Mouse (Mus musculus): ENCODE data around the gene Uroc1. TPM values are rescaled to one million over a fixed set of nuclear protein-coding genes. Genes with fewer than 3 reads are reported as not detected.

The Uroc1 gene
- polyA plus RNA-seq, 1 experiment from 2014 or later, result not detected

DNA sequence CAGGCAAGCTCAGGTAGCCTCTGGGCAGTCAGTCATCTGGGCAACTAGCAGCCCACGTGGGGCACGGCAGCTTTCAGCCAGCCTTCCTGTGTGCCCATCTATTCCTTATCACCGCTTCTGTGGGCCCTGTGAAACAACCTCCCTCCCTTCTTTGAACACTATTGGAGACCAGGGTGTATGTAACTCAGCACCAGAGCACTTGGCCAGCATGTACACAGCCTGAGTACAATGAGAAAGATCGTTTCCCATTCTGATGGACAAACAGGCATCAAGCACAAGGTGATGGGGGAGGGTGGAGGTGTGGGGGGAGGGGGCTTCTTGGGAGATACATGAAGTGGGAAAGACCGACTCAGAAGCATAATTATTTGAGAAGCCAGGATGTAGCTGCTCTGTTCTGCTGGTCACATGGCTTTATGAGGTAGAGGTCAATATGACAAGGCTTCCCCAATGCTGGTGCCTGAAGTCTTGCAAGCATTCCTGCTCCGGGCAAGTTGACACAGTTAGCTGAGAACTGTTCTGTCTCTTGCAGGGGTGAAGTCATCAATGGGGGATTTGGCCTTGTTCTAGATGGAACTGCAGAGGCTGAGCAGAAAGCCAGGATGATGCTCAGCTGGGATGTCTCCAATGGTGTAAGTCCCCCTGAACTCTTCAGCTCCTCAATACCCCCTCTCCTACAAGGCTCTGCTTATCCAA, 28.0 kb downstream of the Uroc1 start:
- no peak overlapping the region for H3K9ac ChIP-seq
- H3K27me3 ChIP-seq, result no peaks in the 10 kb centered on the region
- WGBS, result 89% methylated on average over 6 of the region's 6 CpGs
- no peak for ATAC-seq (ENCODE audit: low FRiP score)
- H3K36me3 ChIP-seq, result no peaks in the 10 kb centered on the region
- no peaks in the 10 kb centered on the region; the same call in 1 of the 2 replicates for H3K4me1 ChIP-seq (replicated peaks)
- no peak overlapping the region for H3K4me3 ChIP-seq
- H3K4me2 ChIP-seq, result no peak overlapping the region
- no peaks in the 10 kb centered on the region for H3K9me3 ChIP-seq
- H3K27ac ChIP-seq, result no peak overlapping the region

GRCm38 (mm10) chr6:90363301-90363700, 30.2 kb downstream of the Uroc1 start:
- no peak overlapping the region for H3K9ac ChIP-seq
- no peaks in the 10 kb centered on the region for H3K9me3 ChIP-seq
- ATAC-seq (ENCODE audit: low FRiP score), result no peak
- H3K4me1 ChIP-seq (replicated peaks), result no peaks in the 10 kb centered on the region; the same call in 1 of the 2 replicates
- no peak overlapping the region for H3K4me3 ChIP-seq
- no peaks in the 10 kb centered on the region for H3K27me3 ChIP-seq
- WGBS, result 85% methylated on average over 5 of the region's 5 CpGs
- H3K4me2 ChIP-seq, result no peak overlapping the region
- no peaks in the 10 kb centered on the region for H3K36me3 ChIP-seq
- no peak overlapping the region for H3K27ac ChIP-seq

- Histone ChIP-seq H3K27ac (peak within 1 kb of the TSS; percentile 90), H3K9ac (peak within 1 kb of the TSS; percentile 95), H3K9me3 (no peaks in the 10 kb centered on the region), H3K4me2 (peak within 1 kb of the TSS; percentile 98), H3K36me3 (peaks cover 12% of the 10 kb centered on the region), H3K4me3 (peak within 1 kb of the TSS; percentile 84), H3K4me1 (replicated peaks) (peaks cover 30% of the 10 kb centered on the region), H3K27me3 (no peaks in the 10 kb centered on the region)
- WGBS, result 5% methylated on average over 41 of the region's 41 CpGs
- ATAC-seq (ENCODE audit: low FRiP score), result peak; percentile 98
These were observed 36.1 kb downstream of the Uroc1 start, which contains the start of gene Zxdc for GRCm38 (mm10) chr6:90368976-90369724. Gene Zxdc (plus strand): TSS chr6:90369492.

DNA sequence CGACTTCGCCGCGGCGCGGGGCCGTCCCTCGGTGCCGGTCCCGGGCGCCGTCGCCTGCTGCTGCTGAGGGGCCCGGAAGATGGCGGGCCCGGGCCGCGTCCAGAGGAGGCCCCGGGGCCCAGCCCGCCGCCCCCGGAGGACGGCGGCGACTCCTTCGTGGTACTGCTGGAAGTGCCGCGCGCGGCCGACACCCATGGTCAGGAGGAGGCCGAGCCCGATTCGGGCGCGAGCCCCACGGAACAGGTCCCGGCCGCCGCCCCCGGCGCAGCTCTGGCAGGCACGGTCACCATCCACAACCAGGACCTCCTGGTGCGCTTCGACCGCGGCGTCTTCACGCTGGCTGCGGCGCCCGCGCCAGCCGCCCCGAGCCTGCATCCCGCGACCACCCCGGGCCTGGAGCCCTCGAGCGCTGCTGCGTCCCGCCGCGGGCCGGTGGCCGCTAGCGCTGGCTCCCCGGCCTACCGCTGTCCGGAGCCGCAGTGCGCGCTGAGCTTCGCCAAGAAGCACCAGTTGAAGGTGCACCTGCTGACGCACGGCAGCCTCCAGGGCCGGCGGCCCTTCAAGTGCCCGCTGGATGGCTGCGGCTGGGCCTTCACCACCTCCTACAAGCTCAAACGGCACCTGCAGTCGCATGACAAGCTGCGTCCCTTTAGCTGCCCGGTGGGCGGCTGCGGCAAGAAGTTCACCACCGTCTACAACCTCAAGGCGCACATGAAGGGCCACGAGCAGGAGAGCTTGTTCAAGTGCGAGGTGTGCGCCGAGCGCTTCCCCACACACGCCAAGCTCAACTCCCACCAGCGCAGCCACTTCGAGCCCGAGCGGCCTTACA, 36.9 kb downstream of the Uroc1 start:
- peak; percentile 85 for ATAC-seq (ENCODE audit: low FRiP score)
- H3K9me3 ChIP-seq, result no peaks in the 10 kb centered on the region
- no peaks in the 10 kb centered on the region for H3K27me3 ChIP-seq
- H3K4me1 ChIP-seq (replicated peaks), result peaks cover 30% of the 10 kb centered on the region
- H3K36me3 ChIP-seq, result peaks cover 20% of the 10 kb centered on the region
- WGBS, result under 1% methylated on average over 89 of the region's 98 CpGs
- peak overlapping the region; percentile 90 for H3K27ac ChIP-seq
- H3K4me2 ChIP-seq, result peak overlapping the region; percentile 98
- H3K9ac ChIP-seq, result peak overlapping the region; percentile 95
- peak overlapping the region; percentile 84 for H3K4me3 ChIP-seq

DNA sequence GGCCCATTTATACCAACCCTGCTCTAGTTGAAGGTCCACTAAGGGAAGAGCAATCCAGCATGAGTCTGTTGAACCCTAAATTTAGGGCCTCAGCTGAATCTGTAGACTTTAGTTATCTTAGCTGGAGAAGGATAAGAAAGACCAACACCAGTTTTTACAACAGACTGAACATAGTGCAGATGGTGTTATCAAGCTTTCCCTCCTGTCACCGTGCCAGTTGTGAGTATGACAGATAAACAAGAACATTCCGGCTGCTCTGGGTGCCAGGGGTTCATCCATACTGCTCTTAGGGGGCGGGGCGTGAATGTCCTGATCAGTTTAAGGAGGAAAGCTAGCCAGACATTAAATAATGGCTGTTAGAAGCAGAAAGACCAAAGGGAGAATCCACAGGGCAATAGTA, 41.6 kb downstream of the Uroc1 start:
- 96% methylated on average over 4 of the region's 4 CpGs for WGBS
- no peak for ATAC-seq (ENCODE audit: low FRiP score)

DNA sequence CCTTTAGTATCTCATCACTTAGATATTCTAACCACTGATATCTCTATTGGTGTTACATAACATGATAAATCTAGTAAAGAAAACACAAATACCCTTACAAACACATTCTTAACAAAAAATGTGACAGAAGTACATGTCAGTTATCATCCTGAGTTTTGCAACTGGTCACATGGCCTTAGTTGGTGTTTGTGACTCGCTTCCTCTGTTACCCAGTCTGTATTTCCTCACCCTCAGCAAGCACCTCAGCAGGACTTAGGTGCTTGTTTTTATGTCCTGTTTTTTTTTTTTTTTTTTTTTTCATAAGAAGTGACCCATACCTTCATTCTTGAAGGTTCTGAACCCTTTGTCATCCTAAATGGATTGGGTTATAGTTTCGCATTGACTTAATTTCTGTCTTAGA, 44.6 kb downstream of the Uroc1 start:
- Histone ChIP-seq H3K4me3 (no peak overlapping the region), H3K9me3 (no peaks in the 10 kb centered on the region), H3K4me1 (replicated peaks) (peaks cover 6% of the 10 kb centered on the region), H3K27ac (no peak overlapping the region), H3K36me3 (peaks cover 95% of the 10 kb centered on the region), H3K27me3 (no peaks in the 10 kb centered on the region), H3K9ac (no peak overlapping the region), H3K4me2 (no peak overlapping the region)
- 94% methylated on average over 2 of the region's 2 CpGs for WGBS
- ATAC-seq (ENCODE audit: low FRiP score), result no peak

More for the DNA sequence above, 41.6 kb downstream of the Uroc1 start:
- Histone ChIP-seq H3K27me3 (no peaks in the 10 kb centered on the region), H3K4me2 (no peak overlapping the region), H3K36me3 (peaks cover 64% of the 10 kb centered on the region), H3K4me1 (replicated peaks) (peaks cover 27% of the 10 kb centered on the region), H3K27ac (no peak overlapping the region), H3K4me3 (no peak overlapping the region), H3K9ac (no peak overlapping the region), H3K9me3 (no peaks in the 10 kb centered on the region)

GRCm38 (mm10) chr6:90381465-90381864, 48.4 kb downstream of the Uroc1 start:
- Histone ChIP-seq H3K36me3 (peaks cover 95% of the 10 kb centered on the region), H3K4me2 (no peak overlapping the region), H3K9ac (no peak overlapping the region), H3K4me3 (no peak overlapping the region), H3K9me3 (no peaks in the 10 kb centered on the region), H3K4me1 (replicated peaks) (no peaks in the 10 kb centered on the region), H3K27me3 (no peaks in the 10 kb centered on the region), H3K27ac (no peak overlapping the region)
- WGBS, result 91% methylated on average over 2 of the region's 2 CpGs
- ATAC-seq (ENCODE audit: low FRiP score), result no peak

GRCm38 (mm10) chr6:90390629-90391028, 57.5 kb downstream of the Uroc1 start:
- WGBS, result 82% methylated on average over 4 of the region's 4 CpGs
- H3K4me3 ChIP-seq, result no peak overlapping the region
- H3K27ac ChIP-seq, result no peak overlapping the region
- H3K4me1 ChIP-seq (replicated peaks), result no peaks in the 10 kb centered on the region
- H3K27me3 ChIP-seq, result no peaks in the 10 kb centered on the region
- no peak overlapping the region for H3K9ac ChIP-seq
- H3K36me3 ChIP-seq, result peaks cover 80% of the 10 kb centered on the region
- ATAC-seq (ENCODE audit: low FRiP score), result no peak
- no peaks in the 10 kb centered on the region for H3K9me3 ChIP-seq
- H3K4me2 ChIP-seq, result no peak overlapping the region

DNA sequence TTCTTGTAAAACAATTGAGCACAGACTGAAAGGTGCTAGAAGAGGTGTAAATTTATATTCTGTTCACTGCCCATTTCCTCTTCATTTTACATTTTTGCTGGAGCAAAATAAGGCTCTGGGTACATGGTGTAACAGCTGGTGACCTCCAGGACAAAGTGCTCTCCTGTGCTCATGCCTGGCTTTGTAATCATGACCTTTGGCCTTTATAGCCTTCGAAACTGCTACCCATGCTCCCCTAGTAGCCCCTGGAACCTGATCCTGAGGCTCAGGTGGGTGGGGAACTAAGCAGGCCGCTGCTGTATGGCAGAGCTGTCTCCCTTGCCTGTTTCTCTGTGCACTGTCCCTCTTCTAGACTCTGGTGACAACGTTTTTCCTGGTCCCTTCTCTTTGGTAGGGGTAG, 60.9 kb downstream of the Uroc1 start:
- Histone ChIP-seq H3K4me1 (replicated peaks) (no peaks in the 10 kb centered on the region), H3K4me2 (no peak overlapping the region), H3K27me3 (no peaks in the 10 kb centered on the region), H3K27ac (no peak overlapping the region), H3K4me3 (no peak overlapping the region), H3K9me3 (no peaks in the 10 kb centered on the region), H3K36me3 (peaks cover 67% of the 10 kb centered on the region), H3K9ac (no peak overlapping the region)
- 76% methylated on average over 3 of the region's 3 CpGs for WGBS
- no peak for ATAC-seq (ENCODE audit: low FRiP score)

DNA sequence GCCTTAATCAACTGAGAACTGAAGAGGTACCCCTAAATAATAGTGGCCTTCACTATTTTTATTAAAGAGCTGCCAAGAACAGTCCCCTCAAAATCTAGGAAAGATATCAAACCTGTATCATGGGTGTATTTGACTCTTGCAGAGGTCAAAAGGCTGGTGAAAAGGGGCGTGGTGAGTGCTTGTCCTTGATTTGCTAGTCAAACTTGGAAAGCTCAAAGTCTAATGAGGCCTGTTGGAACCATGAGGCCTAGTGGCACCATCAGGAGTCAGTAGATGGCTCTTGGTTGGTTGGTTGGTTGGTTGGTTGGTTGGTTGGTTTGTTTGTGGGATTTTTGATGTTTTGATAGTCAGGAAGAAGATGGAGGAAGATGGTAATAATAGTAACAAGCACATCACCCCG, 62.7 kb downstream of the Uroc1 start:
- Histone ChIP-seq H3K36me3 (peaks cover 69% of the 10 kb centered on the region), H3K27me3 (no peaks in the 10 kb centered on the region), H3K9ac (no peak overlapping the region), H3K4me2 (no peak overlapping the region), H3K4me1 (replicated peaks) (no peaks in the 10 kb centered on the region), H3K4me3 (no peak overlapping the region), H3K9me3 (no peaks in the 10 kb centered on the region), H3K27ac (no peak overlapping the region)
- no peak for ATAC-seq (ENCODE audit: low FRiP score)
- WGBS, result 94% methylated on average over 2 of the region's 2 CpGs

GRCm38 (mm10) chr6:90397291-90397690, 64.2 kb downstream of the Uroc1 start:
- H3K27me3 ChIP-seq, result no peaks in the 10 kb centered on the region
- H3K9me3 ChIP-seq, result no peaks in the 10 kb centered on the region
- H3K9ac ChIP-seq, result no peak overlapping the region
- no peak overlapping the region for H3K4me2 ChIP-seq
- H3K4me1 ChIP-seq (replicated peaks), result no peaks in the 10 kb centered on the region
- no peak for ATAC-seq (ENCODE audit: low FRiP score)
- H3K36me3 ChIP-seq, result peaks cover 69% of the 10 kb centered on the region
- no peak overlapping the region for H3K4me3 ChIP-seq
- H3K27ac ChIP-seq, result no peak overlapping the region
- 83% methylated on average over 3 of the region's 3 CpGs for WGBS

- no peaks in the 10 kb centered on the region for H3K27me3 ChIP-seq
- no peaks in the 10 kb centered on the region for H3K4me1 ChIP-seq (replicated peaks)
- H3K4me3 ChIP-seq, result no peak overlapping the region
- no peak overlapping the region for H3K9ac ChIP-seq
- no peak overlapping the region for H3K4me2 ChIP-seq
- H3K27ac ChIP-seq, result no peak overlapping the region
- H3K9me3 ChIP-seq, result no peaks in the 10 kb centered on the region
- peaks cover 32% of the 10 kb centered on the region for H3K36me3 ChIP-seq
- no peak for ATAC-seq (ENCODE audit: low FRiP score)
These were observed 75.5 kb downstream of the Uroc1 start for GRCm38 (mm10) chr6:90408632-90409031.

All from hindbrain, embryonic 13.5 days (tissue).